8 mouse cellular contexts compared by ENCODE assay signal in genomic region chr6:114643716-114644115, GRCm38 (mm10). TPM values are rescaled to one million over a fixed set of nuclear protein-coding genes. Genes with fewer than 3 reads are reported as not detected.
DNase-seq lines count a peak whose midpoint lies in the region; ATAC-seq and TF ChIP-seq lines count a peak whose summit lies in the region.

No protein-coding gene starts in this region.

- no peaks in the 10 kb centered on the region for H3K36me3 ChIP-seq in thymus, adult 2 months (ENCODE audit: control insufficient read depth, insufficient read depth, low read length)
- no peaks in the 10 kb centered on the region for H3K36me3 ChIP-seq in limb, embryonic 15.5 days
- no peaks in the 10 kb centered on the region for H3K36me3 ChIP-seq in stomach, postnatal 0 days (ENCODE audit: control insufficient read depth, insufficient read depth, low read length)

- peak overlapping the region; percentile 94 for H3K4me3 ChIP-seq in thymus, adult 2 months (ENCODE audit: control insufficient read depth, insufficient read depth, low read length)
- H3K4me3 ChIP-seq in limb, embryonic 15.5 days: peak overlapping the region; percentile 73
- peak overlapping the region; percentile 74 for H3K4me3 ChIP-seq in stomach, postnatal 0 days (ENCODE audit: low read depth, low read length)

- 47% methylated on average over 8 of the region's 8 CpGs for WGBS in thymus, adult 2 months
- WGBS in limb, embryonic 15.5 days: 36% methylated on average over 8 of the region's 8 CpGs
- WGBS in stomach, postnatal 0 days: 44% methylated on average over 8 of the region's 8 CpGs

- peak overlapping the region; percentile 69; the same call in 1 of the 2 replicates for H3K9ac ChIP-seq in limb, embryonic 15.5 days
- peak overlapping the region; percentile 80 for H3K9ac ChIP-seq in stomach, postnatal 0 days (ENCODE audit: low read length)

- DNase-seq in CD4-positive, CD25-positive, alpha-beta regulatory T cell, adult 2 months (ENCODE audit: low read depth, low spot score): peak; percentile 20
- no peak for DNase-seq in thymus, adult 2 months
- DNase-seq in thymus, postnatal 36 days: no peak
- DNase-seq in stomach, postnatal 0 days (ENCODE audit: low spot score): no peak
- DNase-seq in right cerebral cortex, postnatal 36 days (ENCODE audit: low spot score in 2 of 2): no peak
- DNase-seq in frontal cortex, adult 2 months (ENCODE audit: extremely low spot score in 1 of 2, low spot score in 1 of 2): no peak

- H3K27ac ChIP-seq in thymus, adult 2 months (ENCODE audit: control insufficient read depth, insufficient read depth, low read length): no peak overlapping the region
- 0 out of 2 replicates have a peak overlapping the region, but pooled peaks have one; percentile 67 for H3K27ac ChIP-seq in limb, embryonic 15.5 days
- no peak overlapping the region for H3K27ac ChIP-seq in stomach, postnatal 0 days (replicated peaks)

- no peaks in the 10 kb centered on the region for H3K27me3 ChIP-seq in thymus, adult 2 months (ENCODE audit: control insufficient read depth, insufficient read depth, low read length)
- no peaks in the 10 kb centered on the region for H3K27me3 ChIP-seq in limb, embryonic 15.5 days
- no peaks in the 10 kb centered on the region for H3K27me3 ChIP-seq in stomach, postnatal 0 days (ENCODE audit: control insufficient read depth, insufficient read depth, low read length)

- no peak for TF ChIP-seq POLR2A in thymus, adult 2 months (IDR thresholded peaks at IDR 0.05; ENCODE audit: control insufficient read depth, extremely low read depth, insufficient read depth, low read length, poor library complexity)

- peaks cover 4% of the 10 kb centered on the region for H3K4me1 ChIP-seq in thymus, adult 2 months (replicated peaks; ENCODE audit: control insufficient read depth, insufficient read depth, low read length)
- H3K4me1 ChIP-seq in limb, embryonic 15.5 days: peaks cover 11% of the 10 kb centered on the region
- H3K4me1 ChIP-seq in stomach, postnatal 0 days (replicated peaks; ENCODE audit: control insufficient read depth, insufficient read depth): peaks cover 4% of the 10 kb centered on the region; the same call in 1 of the 2 replicates

- no peak for ATAC-seq in CD4-positive, CD25-positive, alpha-beta regulatory T cell, adult 4 months
- ATAC-seq in limb, embryonic 15.5 days (ENCODE audit: insufficient number of reproducible peaks, low FRiP score, low TSS enrichment, low read depth): no peak
- ATAC-seq in stomach, postnatal 0 days (ENCODE audit: low FRiP score, low TSS enrichment): no peak

- no peak for TF ChIP-seq EP300 in stomach, postnatal 0 days (optimal IDR thresholded peaks at IDR 0.05)

- H3K9me3 ChIP-seq in limb, embryonic 15.5 days: no peaks in the 10 kb centered on the region
- no peaks in the 10 kb centered on the region for H3K9me3 ChIP-seq in stomach, postnatal 0 days (ENCODE audit: control insufficient read depth, low read length)

- no peak for TF ChIP-seq CTCF in thymus, adult 2 months (IDR thresholded peaks at IDR 0.05; ENCODE audit: borderline replicate concordance, control insufficient read depth, extremely low read depth, insufficient read depth, low read length, poor library complexity)
- TF ChIP-seq CTCF in stomach, postnatal 0 days (IDR thresholded peaks at IDR 0.05; ENCODE audit: low read depth): no peak

- H3K4me2 ChIP-seq in limb, embryonic 15.5 days: peak overlapping the region; percentile 80
- H3K4me2 ChIP-seq in stomach, postnatal 0 days (replicated peaks; ENCODE audit: low read depth): peak overlapping the region; percentile 65

RNA-seq across cellular contexts. Expression of gene Atg7, which starts 0.8 kb away (rescaled TPM):
- 10 to 100 TPM; 26.4 to 41.8 TPM for polyA plus RNA-seq in CD4-positive, CD25-positive, alpha-beta regulatory T cell, adult 4 months (2017; shearing (Covaris generic))
- 16.9 and 18.2 TPM in 2 replicates for polyA plus RNA-seq in thymus, adult 2 months (2012; rRNA removed)
- 19.5 and 21.4 TPM in 2 replicates for polyA plus RNA-seq in limb, embryonic 15.5 days (2015; fragmentation: Nextera tagmentation; extraction: Ambion mirVana)
- polyA plus RNA-seq in stomach, postnatal 0 days (2015; fragmentation: Nextera tagmentation; extraction: Ambion mirVana): 14.0 and 15.0 TPM in 2 replicates
- polyA plus RNA-seq in frontal cortex, adult 2 months (2012; rRNA removed): 17.9 and 18.4 TPM in 2 replicates
